In the genomic region with DNA sequence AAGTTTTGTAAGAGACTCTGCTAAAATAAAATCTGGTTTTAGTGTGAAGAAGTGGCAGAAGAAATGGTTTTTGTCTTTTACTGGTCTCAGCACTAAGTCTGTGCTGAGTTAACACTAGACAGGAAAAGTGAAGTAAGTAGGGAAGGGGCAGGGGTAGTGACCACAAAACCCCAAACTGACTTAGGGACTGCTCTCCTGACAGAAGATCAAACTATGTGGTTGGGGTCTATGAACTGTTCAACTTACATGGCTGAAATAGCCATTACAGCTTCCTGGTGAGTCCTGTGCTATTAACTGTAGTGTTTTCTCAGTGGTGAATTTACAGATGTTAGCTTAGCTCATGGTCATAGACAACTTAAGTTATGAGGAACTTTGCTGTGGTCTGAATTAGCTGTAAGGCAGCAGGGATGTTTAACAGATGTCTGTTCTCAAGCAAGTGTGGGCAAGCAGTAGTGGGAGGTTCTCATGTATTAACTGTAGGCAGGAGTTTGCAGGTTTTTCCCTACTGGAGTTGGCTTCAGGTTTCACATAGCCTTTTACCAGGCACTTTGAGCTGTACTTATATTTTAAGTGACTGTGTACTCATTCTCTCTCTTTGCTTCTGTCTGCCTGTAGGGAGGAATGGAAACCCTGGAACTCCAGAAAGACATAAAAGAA, we compare ENCODE assay signal across 29 mouse cellular contexts. TPM values are rescaled to one million over a fixed set of nuclear protein-coding genes. Genes with fewer than 3 reads are reported as not detected.
A peak's percentile ranks its signal among the peaks of the same experiment; 100 is the strongest.
DNase-seq lines count a peak whose midpoint lies in the region; ATAC-seq and TF ChIP-seq lines count a peak whose summit lies in the region.
"Had no signal": no experiment of that assay in that cellular context is flagged by ENCODE, and none has a peak within 500 bp of the region (broad histone marks: within the 10 kb centered on the region; RNA-seq: fewer than 3 reads in every experiment).

No protein-coding gene starts in this region.

- TF ChIP-seq EP300 in CH12.LX (IDR thresholded peaks at IDR 0.05; ENCODE audit: low read length) = 0 out of 2 replicates have a peak, but pooled peaks have one; percentile 40

- H3K4me1 ChIP-seq in kidney, embryonic 15.5 days = no peaks in the 10 kb centered on the region
- H3K4me1 ChIP-seq in kidney, adult 2 months (ENCODE audit: control insufficient read depth, insufficient read depth, low read length) = no peaks in the 10 kb centered on the region
- peaks cover 0 to 13% of the 10 kb centered on the region in 2 experiments; a peak in 2 of 4 replicates for H3K4me1 ChIP-seq in CH12.LX (ENCODE audit: control insufficient read depth in 1 of 2, insufficient read depth in 2 of 2)
- no peaks in the 10 kb centered on the region for H3K4me1 ChIP-seq in forebrain, embryonic 14.5 days (ENCODE audit: control insufficient read depth, insufficient read depth, low read length)
- H3K4me1 ChIP-seq: heart, embryonic 12.5 days; hindbrain, embryonic 12.5 days; midbrain, embryonic 15.5 days had no signal

- peak overlapping the region; percentile 37; the same call in 1 of the 2 replicates for H3K27ac ChIP-seq in kidney, embryonic 15.5 days
- H3K27ac ChIP-seq in kidney, adult 2 months (ENCODE audit: insufficient read depth, low read depth, low read length) = no peak overlapping the region
- H3K27ac ChIP-seq in CH12.LX (ENCODE audit: insufficient read depth, low read depth) = no peak overlapping the region; the same call in 1 of the 2 replicates
- H3K27ac ChIP-seq in forebrain, embryonic 14.5 days (ENCODE audit: low read depth, low read length) = no peak overlapping the region
- H3K27ac ChIP-seq: gastrocnemius, adult 2 months; hindbrain, embryonic 12.5 days; liver, embryonic 13.5 days; midbrain, embryonic 15.5 days had no signal

- H3K4me2 ChIP-seq in kidney, embryonic 15.5 days = no peak overlapping the region
- no peak overlapping the region for H3K4me2 ChIP-seq in CH12.LX (ENCODE audit: insufficient read depth, low read depth, poor library complexity, severe bottlenecking)
- H3K4me2 ChIP-seq in forebrain, embryonic 14.5 days (ENCODE audit: low read length) = no peak overlapping the region
- H3K4me2 ChIP-seq: heart, embryonic 12.5 days; hindbrain, embryonic 12.5 days; liver, embryonic 13.5 days; midbrain, embryonic 15.5 days had no signal

- no peak for TF ChIP-seq CTCF in kidney, adult 2 months (conservative IDR thresholded peaks at IDR 0.05; ENCODE audit: insufficient read depth, insufficient read length, low read depth, low read length)
- TF ChIP-seq CTCF in CH12.LX (conservative IDR thresholded peaks at IDR 0.05 in 1 of 2, IDR thresholded peaks at IDR 0.05 in 1 of 2; ENCODE audit: low read depth in 2 of 2, low read length in 2 of 2) = no peak

- dilution Hi-C loops in CH12.LX (cut with MboI; ENCODE audit: extremely low pct_ligation_motif_present, extremely low pct_unique_long_range_greater_than_20kb, low sequenced_read_pairs) = no loop called here

- peaks cover 4% of the 10 kb centered on the region; the same call in 1 of the 2 replicates for H3K79me2 ChIP-seq in CH12.LX (replicated peaks; ENCODE audit: control insufficient read depth, extremely low read depth, insufficient read depth, poor library complexity, severe bottlenecking)

- TF ChIP-seq POLR2A in kidney, adult 2 months (IDR thresholded peaks at IDR 0.05; ENCODE audit: low read depth, low read length) = no peak
- TF ChIP-seq POLR2A in CH12.LX (IDR thresholded peaks at IDR 0.05; ENCODE audit: low read depth, low read length) = no peak

- DNase-seq in kidney, adult 2 months = no peak
- peak; percentile 16 for DNase-seq in CH12.LX (ENCODE audit: extremely low read depth)
- DNase-seq in forelimb bud, embryonic 11.5 days (ENCODE audit: low read depth, low spot score) = peak; percentile 30
- DNase-seq in cerebellum, adult 9-10 months = no peak
- no peak for DNase-seq in adrenal gland, adult 8-10 months
- no peak for DNase-seq in forebrain, embryonic 14.5 days (ENCODE audit: low spot score)
- DNase-seq: adrenal gland, adult 2 months; B cell, adult 2 months; cerebellum, adult 18-20 months; cerebellum, postnatal 25 days; embryo, embryonic 11 days; forebrain, postnatal 0 days; gastrocnemius, adult 2 months; heart, postnatal 10 days; kidney, postnatal 4 days; layer of hippocampus, adult 9-11 months; left cerebral cortex, postnatal 4 days; liver, embryonic 13.5 days; lung, adult 2 months; lung, postnatal 14 days; thymus, adult 18-20 months; thymus, postnatal 36 days had no signal

- no peak for TF ChIP-seq RAD21 in CH12.LX (IDR thresholded peaks at IDR 0.05; ENCODE audit: low read depth, low read length)

- H3K9me3 ChIP-seq in kidney, embryonic 15.5 days (replicated peaks) = no peaks in the 10 kb centered on the region; the same call in 1 of the 2 replicates
- H3K9me3 ChIP-seq in CH12.LX (replicated peaks; ENCODE audit: low read length) = no peaks in the 10 kb centered on the region
- no peaks in the 10 kb centered on the region for H3K9me3 ChIP-seq in forebrain, embryonic 14.5 days (replicated peaks; ENCODE audit: control insufficient read depth, low read length)
- H3K9me3 ChIP-seq: heart, embryonic 12.5 days; hindbrain, embryonic 12.5 days; liver, embryonic 13.5 days; midbrain, embryonic 15.5 days had no signal

- ATAC-seq in kidney, embryonic 15.5 days (replicated peaks; ENCODE audit: low FRiP score) = no peak
- ATAC-seq in megakaryocyte, adult 5-6 weeks (ENCODE audit: poor library complexity, severe bottlenecking) = peak; percentile 72
- ATAC-seq in forebrain, embryonic 14.5 days = no peak
- ATAC-seq: forebrain, postnatal 0 days; intestine, postnatal 0 days; midbrain, embryonic 15.5 days had no signal

- peaks cover 58% of the 10 kb centered on the region for H3K36me3 ChIP-seq in kidney, embryonic 15.5 days
- peaks cover 14% of the 10 kb centered on the region for H3K36me3 ChIP-seq in kidney, adult 2 months (ENCODE audit: control insufficient read depth, insufficient read depth, low read length)
- H3K36me3 ChIP-seq in CH12.LX (replicated peaks in 1 of 2; ENCODE audit: control insufficient read depth in 1 of 2, insufficient read depth in 1 of 2, low read length in 1 of 2) = peaks cover 39 to 60% of the 10 kb centered on the region in 2 experiments
- peaks cover 51% of the 10 kb centered on the region for H3K36me3 ChIP-seq in forebrain, embryonic 14.5 days (ENCODE audit: control insufficient read depth, insufficient read depth, low read length)

- no peaks in the 10 kb centered on the region for H3K27me3 ChIP-seq in kidney, embryonic 15.5 days
- H3K27me3 ChIP-seq in kidney, adult 2 months (replicated peaks; ENCODE audit: control insufficient read depth, insufficient read depth, low read length) = no peaks in the 10 kb centered on the region
- no peaks in the 10 kb centered on the region for H3K27me3 ChIP-seq in CH12.LX (replicated peaks)
- H3K27me3 ChIP-seq in forebrain, embryonic 14.5 days (replicated peaks; ENCODE audit: control insufficient read depth, insufficient read depth, low read length) = no peaks in the 10 kb centered on the region
- H3K27me3 ChIP-seq: heart, embryonic 12.5 days; hindbrain, embryonic 12.5 days; liver, embryonic 13.5 days; midbrain, embryonic 15.5 days had no signal

- no peak overlapping the region for H3K9ac ChIP-seq in kidney, embryonic 15.5 days
- H3K9ac ChIP-seq in CH12.LX (ENCODE audit: insufficient read depth, low read depth) = no peak overlapping the region
- H3K9ac ChIP-seq in forebrain, embryonic 14.5 days (ENCODE audit: low read length) = no peak overlapping the region
- H3K9ac ChIP-seq: forebrain, postnatal 0 days; heart, embryonic 12.5 days; hindbrain, embryonic 12.5 days; liver, embryonic 13.5 days; midbrain, embryonic 15.5 days had no signal

- in situ Hi-C loops in CH12.LX (cut with MboI; ENCODE audit: low pct_ligation_motif_present, low pct_unique_long_range_greater_than_20kb, low sequenced_read_pairs) = no loop called here

- H3K4me3 ChIP-seq in kidney, embryonic 15.5 days (replicated peaks) = no peak overlapping the region
- H3K4me3 ChIP-seq in kidney, adult 2 months (ENCODE audit: insufficient read depth, low read depth, low read length) = no peak overlapping the region
- no peak overlapping the region for H3K4me3 ChIP-seq in CH12.LX (replicated peaks in 1 of 3; ENCODE audit: low read depth in 2 of 3, low read length in 2 of 3, poor library complexity in 1 of 3)
- H3K4me3 ChIP-seq in forebrain, embryonic 14.5 days (ENCODE audit: low read depth, low read length) = no peak overlapping the region
- H3K4me3 ChIP-seq: gastrocnemius, adult 2 months; heart, embryonic 12.5 days; hindbrain, embryonic 12.5 days; liver, embryonic 13.5 days; midbrain, embryonic 15.5 days; myocyte had no signal

TF ChIP-seq in CH12.LX, 34 proteins besides CTCF, POLR2A, EP300 and RAD21:
- TF ChIP-seq ELF1 (IDR thresholded peaks at IDR 0.05; ENCODE audit: low read depth, low read length) = no peak

RNA-seq across cellular contexts. Expression of gene Rbm33, which starts 35.1 kb away (rescaled TPM):
- 10.8 and 11.4 TPM in 2 replicates for polyA plus RNA-seq in kidney, embryonic 15.5 days (2015; fragmentation: Nextera tagmentation; extraction: Ambion mirVana)
- 18.4 and 19.0 TPM in 2 replicates for polyA plus RNA-seq in kidney, adult 2 months (2012; rRNA removed)
- 14.4 and 15.1 TPM in 2 replicates for total RNA-seq in CH12.LX (2012; rRNA removed)
- total RNA-seq in CH12.LX (2014; rRNA removed) = 6.5 and 7.4 TPM in 2 replicates
- polyA plus RNA-seq in CH12.LX (2012; ENCODE audit: insufficient read length, low read depth) = 43.8 and 50.3 TPM in 2 replicates
- total RNA-seq in megakaryocyte, adult 5-6 weeks (2015) = 34.8 and 41.7 TPM in 2 replicates
- total RNA-seq in megakaryocyte, adult 5-6 weeks (2017) = 45.1 and 53.9 TPM in 2 replicates
- 10 to 100 TPM; 42.9 to 72.1 (median 55.9) TPM for total RNA-seq in adrenal gland, adult 8-10 months (2022)
- 21.4 and 21.7 TPM in 2 replicates for polyA plus RNA-seq in forebrain, embryonic 14.5 days (2014; fragmentation: Nextera tagmentation; extraction: Ambion mirVana)

Comparison
In these comparisons a context has a peak if more than half of its experiments do, and no peak if none do; other contexts are left out.
1. DNase-seq: peak in CH12.LX (single experiment) and forelimb bud, embryonic 11.5 days (single experiment); none in kidney, adult 2 months (single experiment), cerebellum, adult 9-10 months (single experiment), adrenal gland, adult 8-10 months (single experiment) and forebrain, embryonic 14.5 days (single experiment).